Mouse (Mus musculus) testis, postnatal 10 days (tissue): ENCODE measurements around the gene Lsm10.
"Not testable (repeated sequence)": the region's sequence is repeated elsewhere in the genome, so short reads cannot be mapped to it uniquely, and the experiment has no call there.

Experiments used
- DNase-seq: peaks from one replicate; pipeline ENCODE4 v3.0.0; 2021; ENCODE audit warnings: low spot score

Gene Lsm10

DNA sequence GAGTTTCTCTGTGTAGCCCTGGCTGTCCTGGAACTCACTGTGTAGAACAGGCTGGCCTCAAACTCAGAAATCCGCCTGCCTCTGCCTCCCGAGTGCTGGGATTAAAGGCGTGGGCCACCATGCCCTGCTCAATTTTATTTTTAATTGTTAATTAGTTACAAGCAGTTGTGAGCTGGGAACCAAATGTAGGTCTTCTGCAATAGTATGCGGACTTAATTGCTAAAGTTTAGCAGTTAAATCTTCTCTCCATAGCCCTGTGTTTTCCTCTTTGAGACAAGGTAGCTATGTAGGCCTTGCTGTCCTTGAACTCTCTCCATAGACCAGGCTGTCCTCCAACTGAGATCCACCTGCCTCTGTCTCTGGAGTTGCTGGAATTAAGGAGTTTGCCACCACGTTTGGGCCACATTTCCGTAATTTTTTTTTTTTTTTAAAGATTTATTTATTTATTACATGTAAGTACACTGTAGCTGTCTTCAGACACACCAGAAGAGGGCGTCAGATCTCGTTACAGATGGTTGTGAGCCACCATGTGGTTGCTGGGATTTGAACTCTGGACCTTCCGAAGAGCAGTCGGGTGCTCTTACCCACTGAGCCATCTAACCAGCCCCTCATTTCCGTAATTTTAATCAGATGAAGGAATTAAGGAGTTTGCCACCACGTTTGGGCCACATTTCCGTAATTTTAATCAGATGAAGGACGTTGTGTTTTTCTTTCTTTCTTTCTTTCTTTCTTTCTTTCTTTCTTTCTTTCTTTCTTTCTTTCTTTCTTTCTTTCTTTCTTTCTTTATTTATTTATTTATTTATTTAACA is 597 bp upstream of the Lsm10 start:
- not testable (repeated sequence) for DNase-seq

- DNase-seq: no peak
These were observed 1.4 kb downstream of the Lsm10 start for GRCm38 (mm10) chr4:126097711-126098253.

DNA sequence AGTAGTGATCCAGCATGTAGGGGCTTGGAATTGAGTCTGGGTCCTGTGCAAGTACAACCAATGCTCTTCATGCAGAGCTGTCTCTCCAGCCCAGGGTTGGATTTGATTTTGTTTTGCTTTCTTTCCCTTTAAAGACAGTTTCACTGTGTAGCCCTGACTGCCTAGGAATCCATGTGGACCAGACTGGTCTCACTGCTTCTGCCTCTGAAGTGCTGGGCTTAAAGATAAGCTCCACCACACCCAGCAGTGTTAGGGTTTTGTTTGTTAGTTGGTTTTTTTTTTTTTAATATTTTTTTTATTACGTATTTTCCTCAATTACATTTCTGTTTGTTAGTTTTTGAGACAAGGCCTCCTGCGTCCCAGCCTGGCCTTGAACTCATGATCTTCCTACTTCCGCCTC is 2.9 kb downstream of the Lsm10 start:
- no peak for DNase-seq

GRCm38 (mm10) chr4:126100764-126101163 is 4.3 kb downstream of the Lsm10 start:
- no peak for DNase-seq

- no peak for DNase-seq
These were observed 5.8 kb downstream of the Lsm10 start for GRCm38 (mm10) chr4:126102061-126102841.

- peak; percentile 84 for DNase-seq
These were observed 6.7 kb downstream of the Lsm10 start for GRCm38 (mm10) chr4:126103057-126103581.

- peak; percentile 97 for DNase-seq
These were observed 7.2 kb downstream of the Lsm10 start, which contains the start of gene Stk40 for GRCm38 (mm10) chr4:126103590-126104068. Gene Stk40, plus strand, starts transcription at chr4:126103957.

- no peak for DNase-seq
These were observed 8.0 kb downstream of the Lsm10 start for GRCm38 (mm10) chr4:126104261-126105075.

- DNase-seq: no peak
These were observed 8.8 kb downstream of the Lsm10 start for GRCm38 (mm10) chr4:126105131-126105783.

DNA sequence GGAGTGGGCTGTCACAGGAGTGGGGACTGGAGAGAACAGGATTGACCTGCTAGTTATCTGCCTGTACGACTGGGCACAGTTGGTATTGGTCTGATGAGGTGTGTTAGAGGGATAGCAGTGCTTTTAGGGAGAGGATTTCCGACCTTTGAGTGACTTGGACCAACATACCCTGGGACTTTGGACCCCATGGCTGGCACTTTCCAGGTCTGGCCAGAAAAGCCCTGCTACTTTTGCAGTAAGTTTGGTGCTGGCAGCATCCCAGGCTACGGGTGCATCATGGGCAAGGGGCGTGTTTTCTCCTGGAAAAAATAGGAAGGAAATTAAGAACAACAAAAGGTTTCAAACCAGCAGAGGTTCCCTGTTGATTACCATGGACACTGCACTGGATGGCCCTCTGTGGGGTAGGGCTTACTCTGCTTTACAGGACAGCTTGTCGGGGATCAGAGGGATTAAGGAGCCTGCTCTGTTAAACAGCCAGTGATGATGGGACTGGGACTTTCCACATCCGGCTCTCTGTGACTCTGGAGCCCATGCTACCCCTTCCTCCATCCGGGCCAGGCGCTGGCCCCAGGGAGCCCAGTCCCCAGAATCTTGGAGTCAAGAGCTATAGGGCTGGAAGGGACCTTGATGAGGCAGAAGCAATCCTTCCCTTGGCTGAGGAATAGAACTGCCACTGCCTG is 11.8 kb downstream of the Lsm10 start:
- DNase-seq: no peak

DNA sequence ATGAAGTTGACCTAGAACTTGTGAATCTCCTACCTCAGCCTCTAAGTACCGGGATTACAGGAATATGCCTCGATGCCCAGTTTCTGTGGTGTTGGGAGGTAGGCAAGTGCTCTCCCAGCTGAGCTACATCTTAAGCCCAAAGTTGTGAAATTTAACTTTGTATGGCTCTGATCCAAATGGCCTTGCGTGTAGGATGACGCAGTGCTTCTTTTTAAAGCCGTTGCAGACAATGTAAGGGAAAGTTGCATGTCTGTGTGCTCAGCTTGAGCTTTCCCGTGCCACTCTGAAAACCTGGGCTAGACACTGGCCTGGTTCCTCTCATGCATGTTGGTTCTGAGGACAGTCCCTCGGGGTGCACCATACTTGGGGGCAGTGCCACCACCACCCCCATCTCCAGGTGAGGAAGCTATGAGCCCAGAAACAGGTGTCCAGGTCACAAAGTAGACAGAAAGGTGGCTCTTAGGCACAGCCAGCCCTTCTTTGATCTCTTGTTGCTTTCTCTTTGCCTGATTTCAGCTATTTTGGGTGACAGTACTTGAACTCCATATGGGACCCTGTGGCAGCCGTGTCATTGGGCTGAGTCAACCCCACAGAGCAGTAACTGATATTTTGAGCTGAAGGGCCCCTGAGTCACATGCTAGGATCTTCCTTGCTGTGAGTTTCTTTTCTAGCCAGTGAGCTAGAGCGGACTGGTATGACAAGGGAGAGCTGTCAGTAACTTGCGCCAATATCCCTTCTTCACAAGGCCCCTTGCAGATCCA is 13.4 kb downstream of the Lsm10 start:
- DNase-seq: no peak

GRCm38 (mm10) chr4:126110374-126111152 is 14.1 kb downstream of the Lsm10 start:
- peak; percentile 78 for DNase-seq

- no peak for DNase-seq
These were observed 14.7 kb downstream of the Lsm10 start for GRCm38 (mm10) chr4:126111153-126111549.

DNA sequence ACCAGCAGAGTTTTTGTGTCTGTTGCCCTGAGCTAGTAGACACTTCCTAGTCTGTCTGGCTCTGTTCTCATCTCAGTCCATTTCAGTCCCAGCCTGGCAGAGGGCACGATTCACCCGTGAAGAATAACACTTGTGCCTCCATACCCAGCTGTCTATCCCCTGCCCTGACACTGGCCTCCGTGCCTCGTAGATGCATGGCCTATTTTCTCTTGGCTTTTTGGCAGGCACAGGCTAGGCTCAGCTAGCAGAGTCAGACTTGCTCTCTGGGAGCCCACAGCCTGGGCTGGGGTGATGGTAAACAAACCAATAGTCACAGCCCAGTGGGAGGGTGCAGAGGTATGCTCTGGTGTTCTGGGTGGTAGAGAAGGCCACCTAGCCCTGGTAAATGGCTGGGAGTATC is 16.8 kb downstream of the Lsm10 start:
- no peak for DNase-seq

GRCm38 (mm10) chr4:126113943-126114342 is 17.5 kb downstream of the Lsm10 start:
- DNase-seq: peak; percentile 79

DNA sequence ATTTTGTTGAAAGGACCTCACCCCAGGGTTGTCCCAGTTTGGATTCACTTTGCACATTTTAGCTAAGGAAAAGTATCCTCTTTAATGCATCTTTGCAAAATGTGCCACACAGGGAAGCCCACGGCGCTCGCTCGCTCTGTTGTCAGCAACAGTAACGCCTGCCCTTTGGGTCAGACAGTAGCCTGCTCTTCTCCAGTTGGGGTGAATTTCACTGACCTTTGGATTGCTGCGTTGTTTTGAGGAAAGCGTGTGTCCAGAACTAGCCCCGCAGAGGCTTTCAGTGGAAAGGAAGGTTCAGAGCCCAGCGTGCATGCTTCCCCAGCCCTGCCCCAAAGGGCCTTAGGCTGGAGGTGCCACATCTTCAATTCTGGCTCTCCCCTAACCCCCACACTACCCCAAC is 19.0 kb downstream of the Lsm10 start:
- no peak for DNase-seq

GRCm38 (mm10) chr4:126115871-126116521 is 19.6 kb downstream of the Lsm10 start:
- DNase-seq: no peak

- no peak for DNase-seq
These were observed 20.7 kb downstream of the Lsm10 start for GRCm38 (mm10) chr4:126117116-126117515.
